In genomic region chr2:179615906-179616305, GRCm38 (mm10) we compare ENCODE assay signal across 8 mouse cellular contexts.
A peak's percentile ranks its signal among the peaks of the same experiment; 100 is the strongest.
DNase-seq lines count a peak whose midpoint lies in the region; ATAC-seq lines count a peak whose summit lies in the region.

No protein-coding gene starts in this region.

- ATAC-seq in CD4-positive, CD25-positive, alpha-beta regulatory T cell, adult 4 months: no peak

- DNase-seq in CD4-positive, CD25-positive, alpha-beta regulatory T cell, adult 2 months (ENCODE audit: low read depth, low spot score): peak; percentile 4
- DNase-seq in kidney, adult 9 months: peak; percentile 4
- DNase-seq in kidney, adult 11 months: no peak
- peak; percentile 19 for DNase-seq in urinary bladder, postnatal 14 days (ENCODE audit: low spot score)
- DNase-seq in urinary bladder, postnatal 10 days (ENCODE audit: low spot score): no peak
- DNase-seq in retina, postnatal 1 day: peak; percentile 61
- DNase-seq in natural killer cell, adult 2 months (ENCODE audit: low spot score in 2 of 2): no peak

Comparison
In these comparisons a context has a peak if more than half of its experiments do, and no peak if none do; other contexts are left out.
1. DNase-seq: peak in CD4-positive, CD25-positive, alpha-beta regulatory T cell, adult 2 months (single experiment), kidney, adult 9 months (single experiment), urinary bladder, postnatal 14 days (single experiment) and retina, postnatal 1 day (single experiment); none in kidney, adult 11 months (single experiment), urinary bladder, postnatal 10 days (single experiment) and natural killer cell, adult 2 months (0 of 2).